Mouse (Mus musculus): ENCODE data around the gene Ilf2.

The Ilf2 gene

GRCm38 (mm10) chr3:90462579-90462978, 13.3 kb upstream of the Ilf2 start:
- in situ Hi-C loops (cut with MboI, MseI): loop anchor here (5.0 kb wide), 1 partner anchor 45 kb away; no protein-coding TSS in a partner anchor

GRCm38 (mm10) chr3:90464552-90465080, 11.3 kb upstream of the Ilf2 start:
- in situ Hi-C loops (cut with MboI, MseI): loop anchor here (5.0 kb wide), 1 partner anchor 47 kb away; no protein-coding TSS in a partner anchor

GRCm38 (mm10) chr3:90465081-90465685, 10.7 kb upstream of the Ilf2 start:
- in situ Hi-C loops (cut with MboI, MseI): no loop called here

- in situ Hi-C loops (cut with MboI, MseI): no loop called here
Observed at GRCm38 (mm10) chr3:90465686-90466310, 10.1 kb upstream of the Ilf2 start, which contains the start of gene Npr1. Gene Npr1, minus strand, starts transcription at chr3:90465866.

GRCm38 (mm10) chr3:90466311-90466766, 9.6 kb upstream of the Ilf2 start:
- in situ Hi-C loops (cut with MboI, MseI): no loop called here

- in situ Hi-C loops (cut with MboI, MseI): no loop called here
Observed at GRCm38 (mm10) chr3:90467618-90468300, 8.2 kb upstream of the Ilf2 start.

GRCm38 (mm10) chr3:90472213-90472612, 3.7 kb upstream of the Ilf2 start:
- in situ Hi-C loops (cut with MboI, MseI): no loop called here

- in situ Hi-C loops (cut with MboI, MseI): no loop called here
Observed at GRCm38 (mm10) chr3:90475151-90475830, 635 bp upstream of the Ilf2 start.

GRCm38 (mm10) chr3:90486998-90487397, 11.1 kb downstream of the Ilf2 start:
- in situ Hi-C loops (cut with MboI, MseI): no loop called here

- in situ Hi-C loops (cut with MboI, MseI): no loop called here
Observed at GRCm38 (mm10) chr3:90488576-90488975, 12.7 kb downstream of the Ilf2 start.

- in situ Hi-C loops (cut with MboI, MseI): loop anchor here (5.0 kb wide), 1 partner anchor 478 kb away; no protein-coding TSS in a partner anchor
Observed at GRCm38 (mm10) chr3:90490696-90491256, 14.8 kb downstream of the Ilf2 start, which contains the start of gene Snapin. Gene Snapin, minus strand, starts transcription at chr3:90491033.

- in situ Hi-C loops (cut with MboI, MseI): loop anchor here (5.0 kb wide), 1 partner anchor 479 kb away; no protein-coding TSS in a partner anchor
Observed at GRCm38 (mm10) chr3:90491350-90491749, 15.4 kb downstream of the Ilf2 start.

- in situ Hi-C loops (cut with MboI, MseI): loop anchor here (5.0 kb wide), 1 partner anchor 482 kb away; no protein-coding TSS in a partner anchor
Observed at GRCm38 (mm10) chr3:90493831-90494540, 18.1 kb downstream of the Ilf2 start.

- in situ Hi-C loops (cut with MboI, MseI): no loop called here
Observed at GRCm38 (mm10) chr3:90495850-90496525, 20.1 kb downstream of the Ilf2 start.

- in situ Hi-C loops (cut with MboI, MseI): no loop called here
Observed at GRCm38 (mm10) chr3:90497597-90497996, 21.7 kb downstream of the Ilf2 start.

GRCm38 (mm10) chr3:90503444-90503843, 27.5 kb downstream of the Ilf2 start:
- in situ Hi-C loops (cut with MboI, MseI): no loop called here

- in situ Hi-C loops (cut with MboI, MseI): no loop called here
Observed at GRCm38 (mm10) chr3:90505216-90505615, 29.3 kb downstream of the Ilf2 start.

- in situ Hi-C loops (cut with MboI, MseI): no loop called here
Observed at GRCm38 (mm10) chr3:90506362-90506761, 30.4 kb downstream of the Ilf2 start.

- in situ Hi-C loops (cut with MboI, MseI): no loop called here
Observed at GRCm38 (mm10) chr3:90508287-90508949, 32.5 kb downstream of the Ilf2 start.
